Mouse (Mus musculus) testis, postnatal 10 days (tissue): Measurements from ENCODE around the gene Npas2.

Experiments used
- DNase-seq: peaks from one replicate; pipeline ENCODE4 v3.0.0; 2021; ENCODE audit warnings: low spot score

Npas2 gene

DNA sequence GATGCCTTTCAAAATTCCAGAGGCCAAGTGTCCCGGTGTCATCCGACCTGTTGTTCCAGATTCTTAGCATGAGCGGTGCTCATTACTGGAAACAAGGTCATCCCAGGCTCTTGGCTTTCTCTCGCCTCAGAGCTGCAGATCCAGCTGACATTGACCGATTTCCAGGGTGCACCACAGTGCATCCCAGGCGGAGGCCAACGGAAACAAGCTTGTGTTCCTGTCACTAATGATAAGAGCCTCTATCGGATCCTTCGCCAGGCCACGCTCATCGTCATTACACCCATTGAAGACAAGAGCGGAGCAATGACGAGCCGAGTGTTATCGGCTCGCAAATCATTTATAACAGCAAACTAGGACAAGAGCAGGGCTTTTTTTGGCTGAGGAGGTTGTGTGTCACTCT, 91.3 kb downstream of the Npas2 start:
- DNase-seq, result peak; percentile 47

- DNase-seq, result no peak
Observed at GRCm38 (mm10) chr1:39287076-39287475, 93.5 kb downstream of the Npas2 start.

GRCm38 (mm10) chr1:39287831-39288230, 94.3 kb downstream of the Npas2 start:
- no peak for DNase-seq

DNA sequence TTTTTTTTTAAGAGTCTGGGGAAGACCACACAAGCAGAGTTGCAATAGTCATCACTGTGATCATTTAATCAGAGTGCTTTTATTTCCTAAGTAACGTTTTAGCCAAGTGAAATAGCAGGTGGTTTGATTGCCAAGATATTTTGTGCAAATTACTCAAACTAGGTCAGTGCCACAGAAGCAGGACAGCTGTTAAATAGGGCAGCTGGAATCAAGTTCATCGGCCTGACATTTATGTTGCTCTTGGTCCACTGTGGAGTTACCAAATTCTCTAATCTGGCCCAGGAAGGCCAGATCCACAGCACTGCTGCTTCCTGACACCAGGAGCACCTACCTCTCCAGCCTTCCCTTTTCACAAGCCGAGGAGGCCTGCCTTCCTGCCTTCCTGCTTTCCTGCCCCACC, 94.9 kb downstream of the Npas2 start:
- no peak for DNase-seq

GRCm38 (mm10) chr1:39292001-39292400, 98.5 kb downstream of the Npas2 start:
- DNase-seq, result no peak

GRCm38 (mm10) chr1:39298294-39298693, 104.8 kb downstream of the Npas2 start:
- DNase-seq, result no peak

DNA sequence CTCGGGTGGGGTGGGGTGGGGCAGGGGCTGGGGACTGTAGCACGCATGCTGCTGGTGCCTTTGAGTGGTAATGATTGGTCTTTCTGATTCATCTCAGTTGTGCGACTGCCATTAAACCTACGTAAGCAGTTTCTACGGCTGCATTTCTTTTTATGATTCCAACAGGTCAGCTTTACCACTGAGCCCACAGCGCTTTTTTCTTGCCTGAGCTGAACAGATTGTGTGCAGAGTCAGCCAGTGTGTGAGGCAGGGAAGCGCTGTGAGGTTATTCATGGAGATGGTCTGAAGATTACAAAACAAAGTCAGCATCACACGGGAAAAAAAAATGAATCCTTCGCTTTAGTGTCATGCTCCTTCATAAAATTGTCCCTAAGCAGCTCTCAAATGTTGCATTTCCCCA, 106.7 kb downstream of the Npas2 start:
- DNase-seq, result no peak

DNA sequence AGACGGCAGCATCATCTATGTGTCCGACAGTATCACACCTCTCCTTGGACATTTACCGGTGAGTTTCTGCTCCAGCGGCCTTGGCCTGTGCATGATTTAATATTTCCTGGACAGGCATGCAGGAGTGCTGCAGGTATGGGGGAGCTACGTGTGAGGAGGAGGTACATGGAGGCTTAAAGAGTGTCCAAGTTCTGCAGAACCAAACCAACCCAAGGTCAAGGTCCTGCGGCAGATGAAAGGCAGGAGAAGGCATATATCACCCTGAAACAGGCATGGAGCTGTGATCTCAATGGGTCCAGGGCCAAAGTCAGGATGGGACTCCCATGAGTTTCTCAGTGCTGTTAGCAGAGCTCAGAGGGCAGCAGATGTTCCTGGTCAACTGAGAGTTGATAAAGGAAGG, 107.1 kb downstream of the Npas2 start:
- no peak for DNase-seq

DNA sequence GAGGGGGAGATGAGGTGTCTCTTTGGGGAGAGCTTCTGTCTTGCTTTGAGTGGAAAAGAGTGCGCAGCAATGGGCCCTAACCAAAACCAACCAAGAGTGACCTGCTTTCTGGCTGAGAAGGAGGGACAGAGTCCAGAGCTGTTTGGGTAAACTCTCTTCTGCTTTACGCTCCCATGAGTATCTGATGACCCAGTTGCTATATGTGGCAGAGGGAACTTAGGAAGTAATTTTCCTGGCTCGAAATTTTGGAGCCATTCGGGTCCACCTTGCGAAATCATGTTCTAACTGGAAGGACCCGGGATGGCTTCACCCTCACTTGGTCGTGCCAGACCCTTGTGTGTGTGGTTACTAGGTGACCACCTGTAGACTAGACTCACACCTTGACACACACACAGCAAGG, 108.7 kb downstream of the Npas2 start:
- no peak for DNase-seq

GRCm38 (mm10) chr1:39303054-39303649, 109.6 kb downstream of the Npas2 start:
- no peak for DNase-seq

DNA sequence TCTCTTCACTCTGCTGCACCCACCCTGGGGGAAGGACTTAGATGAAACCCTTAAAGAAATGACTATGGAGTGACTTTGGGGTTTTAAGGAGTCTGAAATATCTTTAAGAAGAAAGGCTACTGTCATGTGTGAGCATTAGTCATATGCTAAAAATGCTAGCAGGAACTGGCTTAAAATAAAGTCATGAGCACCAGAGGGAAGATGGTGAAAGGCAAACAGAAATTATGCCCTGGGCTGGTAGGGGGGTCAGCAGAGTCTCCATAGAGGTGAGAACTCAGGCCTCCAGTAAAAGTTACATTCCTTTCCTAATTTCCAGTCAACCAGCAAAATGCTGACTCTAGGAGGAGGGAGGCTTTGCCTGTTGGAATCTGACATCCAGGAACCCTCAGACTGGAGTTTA, 113.8 kb downstream of the Npas2 start:
- no peak for DNase-seq

GRCm38 (mm10) chr1:39307971-39308370, 114.4 kb downstream of the Npas2 start:
- DNase-seq, result no peak

DNA sequence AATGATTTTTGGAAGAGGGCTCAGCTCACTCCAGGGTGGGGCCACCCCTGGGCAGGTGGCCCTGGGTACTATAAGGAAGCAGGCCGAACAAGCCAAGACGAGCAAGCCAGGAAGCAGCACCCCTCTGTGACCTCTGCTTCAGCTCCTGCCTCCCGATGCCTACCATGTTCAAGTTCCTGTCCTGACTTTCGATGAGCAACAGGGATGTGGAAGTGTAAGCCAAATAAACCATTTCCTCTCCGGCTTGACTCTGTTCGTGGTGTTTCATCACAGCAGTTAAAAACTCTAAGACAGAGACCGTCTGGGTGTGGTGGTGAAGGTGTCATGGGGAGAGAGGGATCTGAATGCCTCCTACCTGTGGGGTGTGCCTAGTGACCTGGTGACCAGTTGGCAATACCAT, 116.0 kb downstream of the Npas2 start:
- no peak for DNase-seq

GRCm38 (mm10) chr1:39312345-39312967, 118.9 kb downstream of the Npas2 start:
- DNase-seq, result no peak

- DNase-seq, result peak; percentile 53
Observed at GRCm38 (mm10) chr1:39313352-39314245, 120.1 kb downstream of the Npas2 start.

DNA sequence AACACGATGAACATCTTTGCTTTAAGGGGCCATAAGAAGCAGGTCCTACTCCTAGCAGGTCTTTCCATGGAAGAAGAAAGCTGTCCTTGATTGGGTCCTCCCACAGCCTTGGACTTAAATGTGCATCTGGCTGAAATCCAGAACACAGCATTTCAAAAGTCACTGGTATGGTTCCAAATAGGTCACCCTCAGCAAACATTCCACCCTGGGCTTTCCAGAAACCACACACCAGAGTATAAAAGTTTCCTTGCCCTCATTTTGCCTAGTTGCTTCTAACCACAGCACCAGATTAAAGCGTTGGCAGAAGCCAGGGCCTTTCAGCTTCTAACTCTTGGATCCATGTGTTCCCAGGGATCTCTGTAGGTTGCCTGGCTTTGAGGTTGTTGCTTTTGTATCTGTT, 124.4 kb downstream of the Npas2 start:
- DNase-seq, result no peak

DNA sequence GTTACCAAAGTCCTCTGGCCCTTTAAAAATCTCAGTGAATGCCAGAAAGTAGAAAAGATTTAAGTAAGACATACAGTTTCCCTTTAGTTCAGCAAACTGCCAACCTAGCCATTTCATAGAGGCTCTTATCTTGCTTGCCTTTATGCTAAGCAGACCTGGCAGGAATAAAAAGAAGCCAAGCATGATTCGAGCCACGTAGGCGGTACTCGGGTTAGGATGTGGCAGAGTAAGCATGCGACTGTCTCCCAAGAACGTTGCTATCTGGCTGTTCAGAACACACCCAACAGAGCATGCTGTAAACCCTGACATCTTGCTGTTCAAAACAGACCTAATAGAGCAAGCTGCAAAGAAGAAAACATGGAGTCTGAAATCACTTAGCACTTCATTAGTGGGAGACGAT, 125.3 kb downstream of the Npas2 start:
- no peak for DNase-seq

- DNase-seq, result no peak
Observed at GRCm38 (mm10) chr1:39321954-39322353, 128.4 kb downstream of the Npas2 start.

DNA sequence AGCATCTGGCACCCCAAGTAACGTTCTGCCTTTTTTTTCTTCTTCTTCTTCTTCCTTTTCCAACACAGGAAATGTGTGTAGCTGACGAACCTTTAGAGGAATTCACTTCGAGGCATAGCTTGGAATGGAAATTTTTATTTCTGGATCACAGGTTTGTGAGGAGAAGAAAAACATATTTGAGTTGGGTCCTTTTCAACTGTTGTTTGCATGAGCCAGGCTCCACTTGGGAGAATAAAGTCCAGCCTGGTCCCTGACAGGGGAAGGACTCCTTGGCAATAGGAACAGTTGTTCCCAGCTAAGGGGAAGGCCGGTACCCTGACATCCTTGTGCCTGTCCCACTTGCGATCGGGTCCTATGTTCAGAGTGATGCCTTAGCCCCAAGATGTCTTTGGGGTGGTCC, 131.7 kb downstream of the Npas2 start:
- DNase-seq, result no peak

GRCm38 (mm10) chr1:39327546-39327945, 134.0 kb downstream of the Npas2 start:
- DNase-seq, result no peak

DNA sequence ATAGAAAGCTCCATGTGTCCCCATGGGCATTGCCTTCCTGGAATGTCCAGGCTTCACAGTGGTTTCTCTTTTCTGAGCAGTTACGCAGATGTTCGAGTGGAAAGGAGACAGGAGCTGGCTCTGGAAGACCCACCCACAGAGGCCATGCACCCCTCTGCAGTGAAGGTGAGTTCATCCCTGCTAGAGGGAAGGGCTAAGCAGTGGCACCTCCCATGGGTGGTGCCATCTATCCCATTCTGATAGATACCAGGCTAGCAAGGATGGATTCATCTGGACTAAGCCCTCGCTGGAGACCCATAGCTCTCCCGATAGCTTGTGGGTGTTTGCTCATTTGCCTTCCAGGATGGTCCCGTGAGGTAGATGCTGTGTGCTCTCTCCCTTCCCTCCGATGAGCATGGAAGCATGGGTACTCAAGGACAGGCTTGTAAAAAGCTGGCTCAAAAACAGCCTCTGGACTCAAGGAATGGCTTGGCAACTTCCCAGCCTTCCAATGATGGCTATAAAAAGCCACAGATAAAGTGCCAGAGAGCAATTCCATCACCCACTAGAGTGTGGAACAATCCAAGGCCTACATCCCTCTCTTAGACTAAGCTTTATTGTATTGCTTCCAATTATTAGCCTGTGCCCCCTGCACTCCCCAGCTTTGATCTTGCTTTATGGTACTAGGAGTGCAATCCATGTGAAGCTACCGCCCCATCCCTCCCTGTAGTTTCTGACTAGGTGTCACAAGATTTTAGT, 137.5 kb downstream of the Npas2 start:
- DNase-seq, result no peak

- DNase-seq, result no peak
Observed at GRCm38 (mm10) chr1:39332456-39332855, 138.9 kb downstream of the Npas2 start.
